In the genomic region with DNA sequence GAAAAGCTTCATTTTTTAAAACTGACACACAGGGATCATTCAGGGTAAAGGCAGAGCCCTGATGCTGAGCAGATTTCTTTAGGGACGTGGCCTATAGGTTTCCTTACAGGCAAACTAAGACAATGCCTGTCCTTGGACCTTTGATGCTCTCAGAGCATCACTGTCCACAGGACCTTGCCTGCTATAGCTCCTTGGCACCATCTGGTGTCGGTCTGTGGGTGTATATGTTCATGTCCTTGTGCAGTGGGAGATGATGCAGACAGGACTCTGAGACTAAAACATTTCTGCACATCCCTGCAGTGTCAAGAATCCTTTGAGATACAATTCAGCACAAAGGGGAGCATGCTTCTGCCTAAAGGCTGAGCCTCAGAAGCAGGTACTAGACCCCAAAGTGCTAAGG, we compare ENCODE assay signal across 9 mouse cellular contexts. TPM values are rescaled to one million over a fixed set of nuclear protein-coding genes. Genes with fewer than 3 reads are reported as not detected.
DNase-seq lines count a peak whose midpoint lies in the region; ATAC-seq and TF ChIP-seq lines count a peak whose summit lies in the region.
"Had no signal": no experiment of that assay in that cellular context is flagged by ENCODE, and none has a peak within 500 bp of the region (broad histone marks: within the 10 kb centered on the region; RNA-seq: fewer than 3 reads in every experiment).

No protein-coding gene starts in this region.

- no peak overlapping the region for H3K4me2 ChIP-seq in kidney, postnatal 0 days (ENCODE audit: low read length)
- H3K4me2 ChIP-seq: heart, embryonic 13.5 days; liver, embryonic 13.5 days had no signal

- H3K9me3 ChIP-seq in kidney, postnatal 0 days (replicated peaks; ENCODE audit: low read length) = no peaks in the 10 kb centered on the region
- H3K9me3 ChIP-seq: heart, embryonic 13.5 days; liver, embryonic 13.5 days had no signal

- H3K27me3 ChIP-seq in kidney, postnatal 0 days (ENCODE audit: insufficient read depth, low read length) = no peaks in the 10 kb centered on the region
- H3K27me3 ChIP-seq in thymus, adult 2 months (ENCODE audit: control insufficient read depth, insufficient read depth, low read length) = no peaks in the 10 kb centered on the region
- H3K27me3 ChIP-seq: heart, embryonic 13.5 days; liver, embryonic 13.5 days had no signal

- no peak for ATAC-seq in kidney, postnatal 0 days (replicated peaks; ENCODE audit: low FRiP score, low read depth)
- ATAC-seq in granulocyte monocyte progenitor cell, adult 5-6 weeks (replicated peaks; ENCODE audit: poor library complexity, severe bottlenecking) = peak; percentile 57
- no peak for ATAC-seq in inflammation-experienced regulatory T-cells, adult 6 months

- DNase-seq in kidney, postnatal 0 days (ENCODE audit: low spot score) = no peak
- DNase-seq in kidney, postnatal 25 days = no peak
- peak; percentile 49 to 55 for DNase-seq in B cell, adult 2 months
- peak; percentile 38 for DNase-seq in MN1 (ENCODE audit: low spot score)
- no peak for DNase-seq in thymus, adult 2 months
- DNase-seq: liver, embryonic 13.5 days had no signal

- no peak overlapping the region for H3K27ac ChIP-seq in kidney, postnatal 0 days
- no peak overlapping the region for H3K27ac ChIP-seq in thymus, adult 2 months (ENCODE audit: control insufficient read depth, insufficient read depth, low read length)
- H3K27ac ChIP-seq: heart, embryonic 13.5 days; liver, embryonic 13.5 days had no signal

- no peaks in the 10 kb centered on the region for H3K36me3 ChIP-seq in kidney, postnatal 0 days (ENCODE audit: insufficient read depth, low read length)
- H3K36me3 ChIP-seq in thymus, adult 2 months (ENCODE audit: control insufficient read depth, insufficient read depth, low read length) = no peaks in the 10 kb centered on the region
- H3K36me3 ChIP-seq: heart, embryonic 13.5 days; liver, embryonic 13.5 days had no signal

- no peak for TF ChIP-seq POLR2A in thymus, adult 2 months (IDR thresholded peaks at IDR 0.05; ENCODE audit: control insufficient read depth, extremely low read depth, insufficient read depth, low read length, poor library complexity)

- TF ChIP-seq CTCF in kidney, postnatal 0 days (IDR thresholded peaks at IDR 0.05; ENCODE audit: low read depth) = peak; percentile 66
- TF ChIP-seq CTCF in thymus, adult 2 months (IDR thresholded peaks at IDR 0.05; ENCODE audit: borderline replicate concordance, control insufficient read depth, extremely low read depth, insufficient read depth, low read length, poor library complexity) = no peak

- WGBS in kidney, postnatal 0 days = 57% methylated on average over 2 of the region's 2 CpGs
- 74% methylated on average over 2 of the region's 2 CpGs for WGBS in thymus, adult 2 months

- H3K9ac ChIP-seq in kidney, postnatal 0 days (ENCODE audit: low read depth, low read length) = no peak overlapping the region
- H3K9ac ChIP-seq: heart, embryonic 13.5 days; liver, embryonic 13.5 days had no signal

- H3K4me1 ChIP-seq in kidney, postnatal 0 days (replicated peaks; ENCODE audit: insufficient read depth, low read length) = no peaks in the 10 kb centered on the region
- no peaks in the 10 kb centered on the region for H3K4me1 ChIP-seq in thymus, adult 2 months (replicated peaks; ENCODE audit: control insufficient read depth, insufficient read depth, low read length)
- H3K4me1 ChIP-seq: heart, embryonic 13.5 days; liver, embryonic 13.5 days had no signal

- no peak overlapping the region for H3K4me3 ChIP-seq in kidney, postnatal 0 days (replicated peaks; ENCODE audit: low read depth, low read length)
- H3K4me3 ChIP-seq in thymus, adult 2 months (ENCODE audit: control insufficient read depth, insufficient read depth, low read length) = no peak overlapping the region
- H3K4me3 ChIP-seq: heart, embryonic 13.5 days; liver, embryonic 13.5 days had no signal

RNA-seq across cellular contexts. Expression of a gene that starts 19.3 kb away (rescaled TPM):
- polyA plus RNA-seq in kidney, postnatal 0 days (2015; fragmentation: Nextera tagmentation; extraction: Ambion mirVana) = 23.5 and 26.5 TPM in 2 replicates
- total RNA-seq in granulocyte monocyte progenitor cell, adult 5-6 weeks (2014; fragmentation: Nextera tagmentation) = 0.11 and 0.24 TPM in 2 replicates
- total RNA-seq in granulocyte monocyte progenitor cell, adult 5-6 weeks (2017) = under 0.01 and 0.04 TPM in 2 replicates
- under 1 TPM in 2 of 3 experiments, not detected in 1; 0.03 TPM for polyA plus RNA-seq in inflammation-experienced regulatory T-cells, adult 6 months (2017; shearing (Covaris generic))
- 0.04 TPM in 2 replicates for polyA plus RNA-seq in thymus, adult 2 months (2012; rRNA removed)

RNA-seq across cellular contexts. Expression of a gene that starts 23.7 kb away (rescaled TPM):
- 2.9 and 3.6 TPM in 2 replicates for polyA plus RNA-seq in kidney, postnatal 0 days (2015; fragmentation: Nextera tagmentation; extraction: Ambion mirVana)
- total RNA-seq in granulocyte monocyte progenitor cell, adult 5-6 weeks (2014; fragmentation: Nextera tagmentation) = 78.9 and 79.9 TPM in 2 replicates
- 41.0 and 46.8 TPM in 2 replicates for total RNA-seq in granulocyte monocyte progenitor cell, adult 5-6 weeks (2017)
- polyA plus RNA-seq in inflammation-experienced regulatory T-cells, adult 6 months (2017; shearing (Covaris generic)) = 1 to 10 TPM; 1.6 to 3.9 (median 1.9) TPM
- polyA plus RNA-seq in thymus, adult 2 months (2012; rRNA removed) = 10.5 and 14.2 TPM in 2 replicates

RNA-seq across cellular contexts. Expression of a gene that starts 47.0 kb away (rescaled TPM):
- polyA plus RNA-seq in kidney, postnatal 0 days (2015; fragmentation: Nextera tagmentation; extraction: Ambion mirVana) = 35.6 and 36.8 TPM in 2 replicates
- total RNA-seq in granulocyte monocyte progenitor cell, adult 5-6 weeks (2014; fragmentation: Nextera tagmentation) = not detected in 2 replicates
- total RNA-seq in granulocyte monocyte progenitor cell, adult 5-6 weeks (2017) = not detected in 2 replicates
- not detected for polyA plus RNA-seq in inflammation-experienced regulatory T-cells, adult 6 months (2017; shearing (Covaris generic))
- polyA plus RNA-seq in thymus, adult 2 months (2012; rRNA removed) = 5.9 and 6.5 TPM in 2 replicates

Comparison
In these comparisons a context has a peak if more than half of its experiments do, and no peak if none do; other contexts are left out.
1. DNase-seq: peak in B cell, adult 2 months (2 of 2) and MN1 (single experiment); none in kidney, postnatal 0 days (single experiment), kidney, postnatal 25 days (0 of 2) and thymus, adult 2 months (single experiment).
2. RNA of a gene that starts 19.3 kb away (polyA plus RNA-seq): 23.5 to 26.5 TPM in kidney, postnatal 0 days; 0.04 TPM in thymus, adult 2 months and 0.03 TPM in inflammation-experienced regulatory T-cells, adult 6 months; every median in the first group is over 10 times any median in the second.